Mouse (Mus musculus): ENCODE results near the gene Rilpl1.

GRCm38 (mm10) chr5:124450641-124451340, 80.4 kb downstream of the Rilpl1 start:
- TF ChIP-seq CTCF (IDR thresholded peaks at IDR 0.05; ENCODE audit: insufficient read depth, low read depth, low read length) (no peak), POLR2A (IDR thresholded peaks at IDR 0.05; ENCODE audit: insufficient read depth, low read depth, low read length) (no peak)

Measured in olfactory bulb, adult 2 months (tissue).